Mouse (Mus musculus): ENCODE data around the gene Jmjd1c. TPM values are rescaled to one million over a fixed set of nuclear protein-coding genes. Genes with fewer than 3 reads are reported as not detected.
"Not testable (repeated sequence)": the region's sequence is repeated elsewhere in the genome, so short reads cannot be mapped to it uniquely, and the experiment has no call there.

Jmjd1c gene
- polyA plus RNA-seq, 1 experiment from 2014 or later, result 40.8 TPM

GRCm38 (mm10) chr10:67111799-67112177, 15.9 kb downstream of the Jmjd1c start:
- no peak for TF ChIP-seq CTCF (IDR thresholded peaks at IDR 0.05; ENCODE audit: low read depth)
- no peak overlapping the region for H3K9ac ChIP-seq (ENCODE audit: low read depth, low read length)
- no peak overlapping the region for H3K27ac ChIP-seq
- H3K27me3 ChIP-seq (ENCODE audit: insufficient read depth, low read length), result no peaks in the 10 kb centered on the region
- peaks cover 39% of the 10 kb centered on the region for H3K4me1 ChIP-seq (replicated peaks; ENCODE audit: insufficient read depth, low read length)
- no peaks in the 10 kb centered on the region for H3K9me3 ChIP-seq (replicated peaks; ENCODE audit: low read length)
- H3K4me3 ChIP-seq (replicated peaks; ENCODE audit: low read depth, low read length), result no peak overlapping the region
- no peaks in the 10 kb centered on the region for H3K36me3 ChIP-seq (ENCODE audit: insufficient read depth, low read length)
- WGBS, result 48% methylated on average over 5 of the region's 5 CpGs
- ATAC-seq (replicated peaks; ENCODE audit: low FRiP score, low read depth) (no peak), DNase-seq (ENCODE audit: low spot score) (no peak)
- H3K4me2 ChIP-seq (ENCODE audit: low read length), result no peak overlapping the region

- H3K9ac ChIP-seq (ENCODE audit: low read depth, low read length); H3K27me3 ChIP-seq (ENCODE audit: insufficient read depth, low read length); ATAC-seq (replicated peaks; ENCODE audit: low FRiP score, low read depth); H3K4me2 ChIP-seq (ENCODE audit: low read length); H3K27ac ChIP-seq; H3K9me3 ChIP-seq (replicated peaks; ENCODE audit: low read length); H3K36me3 ChIP-seq (ENCODE audit: insufficient read depth, low read length); H3K4me3 ChIP-seq (replicated peaks; ENCODE audit: low read depth, low read length); DNase-seq (ENCODE audit: low spot score): not testable (repeated sequence)
- WGBS, result 80% methylated on average over 5 of the region's 5 CpGs
- H3K4me1 ChIP-seq (replicated peaks; ENCODE audit: insufficient read depth, low read length), result peaks cover 32% of the 10 kb centered on the region
Observed at GRCm38 (mm10) chr10:67112967-67113366, 17.0 kb downstream of the Jmjd1c start.

GRCm38 (mm10) chr10:67113833-67114232, 17.9 kb downstream of the Jmjd1c start:
- Histone ChIP-seq H3K9ac (ENCODE audit: low read depth, low read length) (no peak overlapping the region), H3K36me3 (ENCODE audit: insufficient read depth, low read length) (no peaks in the 10 kb centered on the region), H3K4me1 (replicated peaks; ENCODE audit: insufficient read depth, low read length) (peaks cover 32% of the 10 kb centered on the region), H3K4me2 (ENCODE audit: low read length) (no peak overlapping the region), H3K27ac (no peak overlapping the region), H3K4me3 (replicated peaks; ENCODE audit: low read depth, low read length) (no peak overlapping the region), H3K27me3 (ENCODE audit: insufficient read depth, low read length) (no peaks in the 10 kb centered on the region), H3K9me3 (replicated peaks; ENCODE audit: low read length) (no peaks in the 10 kb centered on the region)
- no peak for ATAC-seq (replicated peaks; ENCODE audit: low FRiP score, low read depth)
- no peak for TF ChIP-seq CTCF (IDR thresholded peaks at IDR 0.05; ENCODE audit: low read depth)
- 77% methylated on average over 11 of the region's 11 CpGs for WGBS
- DNase-seq (ENCODE audit: low spot score), result no peak

GRCm38 (mm10) chr10:67115115-67115514, 19.2 kb downstream of the Jmjd1c start:
- Histone ChIP-seq H3K36me3 (ENCODE audit: insufficient read depth, low read length) (no peaks in the 10 kb centered on the region), H3K4me3 (replicated peaks; ENCODE audit: low read depth, low read length) (no peak overlapping the region), H3K27ac (peak overlapping the region; percentile 68), H3K9ac (ENCODE audit: low read depth, low read length) (no peak overlapping the region), H3K4me2 (ENCODE audit: low read length) (no peak overlapping the region), H3K4me1 (replicated peaks; ENCODE audit: insufficient read depth, low read length) (peaks cover 41% of the 10 kb centered on the region), H3K9me3 (replicated peaks; ENCODE audit: low read length) (no peaks in the 10 kb centered on the region), H3K27me3 (ENCODE audit: insufficient read depth, low read length) (no peaks in the 10 kb centered on the region)
- WGBS, result 17% methylated on average over 6 of the region's 6 CpGs
- ATAC-seq (replicated peaks; ENCODE audit: low FRiP score, low read depth) (no peak), DNase-seq (ENCODE audit: low spot score) (peak; percentile 48)
- no peak for TF ChIP-seq CTCF (IDR thresholded peaks at IDR 0.05; ENCODE audit: low read depth)

- Histone ChIP-seq H3K4me3 (replicated peaks; ENCODE audit: low read depth, low read length) (no peak overlapping the region), H3K9ac (ENCODE audit: low read depth, low read length) (no peak overlapping the region), H3K4me2 (ENCODE audit: low read length) (no peak overlapping the region), H3K27ac (peak overlapping the region; percentile 68; the same call in 1 of the 2 replicates), H3K9me3 (replicated peaks; ENCODE audit: low read length) (no peaks in the 10 kb centered on the region), H3K36me3 (ENCODE audit: insufficient read depth, low read length) (no peaks in the 10 kb centered on the region), H3K27me3 (ENCODE audit: insufficient read depth, low read length) (no peaks in the 10 kb centered on the region), H3K4me1 (replicated peaks; ENCODE audit: insufficient read depth, low read length) (peaks cover 43% of the 10 kb centered on the region)
- DNase-seq (ENCODE audit: low spot score) (no peak), ATAC-seq (replicated peaks; ENCODE audit: low FRiP score, low read depth) (no peak)
- no peak for TF ChIP-seq CTCF (IDR thresholded peaks at IDR 0.05; ENCODE audit: low read depth)
- 8% methylated on average over 5 of the region's 5 CpGs for WGBS
Observed at GRCm38 (mm10) chr10:67115666-67116091, 19.8 kb downstream of the Jmjd1c start.

GRCm38 (mm10) chr10:67116251-67116650, 20.3 kb downstream of the Jmjd1c start:
- H3K9ac ChIP-seq (ENCODE audit: low read depth, low read length), result no peak overlapping the region
- no peaks in the 10 kb centered on the region for H3K27me3 ChIP-seq (ENCODE audit: insufficient read depth, low read length)
- TF ChIP-seq CTCF (IDR thresholded peaks at IDR 0.05; ENCODE audit: low read depth), result no peak

GRCm38 (mm10) chr10:67119291-67119690, 23.4 kb downstream of the Jmjd1c start:
- no peak for ATAC-seq (replicated peaks; ENCODE audit: low FRiP score, low read depth)
- peaks cover 30% of the 10 kb centered on the region for H3K4me1 ChIP-seq (replicated peaks; ENCODE audit: insufficient read depth, low read length)
- H3K27me3 ChIP-seq (ENCODE audit: insufficient read depth, low read length), result no peaks in the 10 kb centered on the region
- H3K4me3 ChIP-seq (replicated peaks; ENCODE audit: low read depth, low read length), result no peak overlapping the region
- H3K36me3 ChIP-seq (ENCODE audit: insufficient read depth, low read length), result no peaks in the 10 kb centered on the region
- WGBS, result 57% methylated on average over 7 of the region's 7 CpGs
- H3K4me2 ChIP-seq (ENCODE audit: low read length), result no peak overlapping the region
- H3K9ac ChIP-seq (ENCODE audit: low read depth, low read length), result no peak overlapping the region
- TF ChIP-seq CTCF (IDR thresholded peaks at IDR 0.05; ENCODE audit: low read depth), result no peak
- no peak for DNase-seq (ENCODE audit: low spot score)
- H3K9me3 ChIP-seq (replicated peaks; ENCODE audit: low read length), result no peaks in the 10 kb centered on the region
- H3K27ac ChIP-seq, result no peak overlapping the region

More at GRCm38 (mm10) chr10:67116251-67116650, 20.3 kb downstream of the Jmjd1c start:
- Histone ChIP-seq H3K4me2 (ENCODE audit: low read length) (no peak overlapping the region), H3K36me3 (ENCODE audit: insufficient read depth, low read length) (no peaks in the 10 kb centered on the region), H3K4me1 (replicated peaks; ENCODE audit: insufficient read depth, low read length) (peaks cover 41% of the 10 kb centered on the region), H3K9me3 (replicated peaks; ENCODE audit: low read length) (no peaks in the 10 kb centered on the region), H3K4me3 (replicated peaks; ENCODE audit: low read depth, low read length) (no peak overlapping the region), H3K27ac (0 out of 2 replicates have a peak overlapping the region, but pooled peaks have one; percentile 20)
- ATAC-seq (replicated peaks; ENCODE audit: low FRiP score, low read depth) (no peak), DNase-seq (ENCODE audit: low spot score) (no peak)
- WGBS, result 41% methylated on average over 8 of the region's 8 CpGs
